Mouse (Mus musculus): ENCODE results near the gene Prss8.

- no peak for TF ChIP-seq CTCF (IDR thresholded peaks at IDR 0.05; ENCODE audit: borderline replicate concordance, insufficient read depth, low read length)
- TF ChIP-seq POLR2A (IDR thresholded peaks at IDR 0.05; ENCODE audit: low read depth, low read length) = peak; percentile 83
Measured at GRCm38 (mm10) chr7:127903971-127904796, 25.7 kb downstream of the Prss8 start, which contains the start of gene Bckdk.

Measured in embryonic fibroblast, embryonic 13.5 days (primary cell).